8 mouse cellular contexts compared by ENCODE assay signal in genomic region chr10:100742065-100742464, GRCm38 (mm10).
A peak's percentile ranks its signal among the peaks of the same experiment; 100 is the strongest.
DNase-seq lines count a peak whose midpoint lies in the region; ATAC-seq and TF ChIP-seq lines count a peak whose summit lies in the region.

No protein-coding gene starts in this region.

- H3K27me3 ChIP-seq in heart, adult 2 months (ENCODE audit: control insufficient read depth, insufficient read depth, low read length): no peaks in the 10 kb centered on the region
- H3K27me3 ChIP-seq in heart, embryonic 10.5 days (ENCODE audit: insufficient read depth, poor library complexity, severe bottlenecking): no peaks in the 10 kb centered on the region
- no peaks in the 10 kb centered on the region for H3K27me3 ChIP-seq in forebrain, postnatal 0 days (ENCODE audit: insufficient read depth, low read length)
- no peaks in the 10 kb centered on the region for H3K27me3 ChIP-seq in midbrain, embryonic 15.5 days (replicated peaks)

- H3K27ac ChIP-seq in heart, adult 2 months: no peak overlapping the region
- H3K27ac ChIP-seq in heart, embryonic 10.5 days: no peak overlapping the region
- no peak overlapping the region for H3K27ac ChIP-seq in forebrain, postnatal 0 days (ENCODE audit: low read depth, low read length)
- H3K27ac ChIP-seq in midbrain, embryonic 15.5 days: no peak overlapping the region

- TF ChIP-seq CTCF in heart, adult 2 months (IDR thresholded peaks at IDR 0.05): peak; percentile 90
- TF ChIP-seq CTCF in forebrain, postnatal 0 days (IDR thresholded peaks at IDR 0.05; ENCODE audit: low read depth): peak; percentile 91

- intact Hi-C loops in heart, adult 2 months (cut with DNase I): no loop called here
- intact Hi-C loops in left cerebral cortex, postnatal 4 days (cut with DNase I): loop anchor here (1.0 to 5.0 kb wide), 3 partner anchors 940 to 1676 kb away; partner anchors contain the start of gene Mgat4c

- no peak overlapping the region for H3K4me3 ChIP-seq in heart, adult 2 months
- no peak overlapping the region for H3K4me3 ChIP-seq in heart, embryonic 10.5 days
- H3K4me3 ChIP-seq in forebrain, postnatal 0 days (ENCODE audit: low read depth, low read length): no peak overlapping the region
- no peak overlapping the region for H3K4me3 ChIP-seq in midbrain, embryonic 15.5 days

- DNase-seq in heart, adult 2 months: peak; percentile 5 to 30
- no peak for DNase-seq in heart, embryonic 10.5 days (ENCODE audit: low spot score)
- peak; percentile 15 for DNase-seq in c-Kit-positive CD71-positive TER-119-negative erythroid progenitor cells, embryonic 14.5 days (ENCODE audit: low read depth)
- DNase-seq in forebrain, postnatal 0 days: peak; percentile 90
- DNase-seq in induced T-regulatory cell, adult 2 months (ENCODE audit: low read depth): peak; percentile 39
- peak; percentile 75 for DNase-seq in left cerebral cortex, postnatal 4 days
- peak; percentile 21 to 40 for DNase-seq in spleen, postnatal 36 days (ENCODE audit: low spot score in 2 of 2)

- no peaks in the 10 kb centered on the region for H3K36me3 ChIP-seq in heart, adult 2 months (ENCODE audit: control insufficient read depth, insufficient read depth, low read length)
- H3K36me3 ChIP-seq in heart, embryonic 10.5 days: no peaks in the 10 kb centered on the region
- no peaks in the 10 kb centered on the region for H3K36me3 ChIP-seq in forebrain, postnatal 0 days (ENCODE audit: insufficient read depth)
- no peaks in the 10 kb centered on the region for H3K36me3 ChIP-seq in midbrain, embryonic 15.5 days (replicated peaks)

- TF ChIP-seq EP300 in heart, adult 2 months (IDR thresholded peaks at IDR 0.05; ENCODE audit: insufficient read depth, low read depth, low read length): no peak

- H3K79me2 ChIP-seq in heart, adult 2 months (replicated peaks; ENCODE audit: control insufficient read depth, insufficient read depth, low read length): no peaks in the 10 kb centered on the region

- H3K9me3 ChIP-seq in heart, embryonic 10.5 days: no peaks in the 10 kb centered on the region
- no peaks in the 10 kb centered on the region for H3K9me3 ChIP-seq in forebrain, postnatal 0 days (ENCODE audit: low read length)
- H3K9me3 ChIP-seq in midbrain, embryonic 15.5 days: no peaks in the 10 kb centered on the region

- H3K4me1 ChIP-seq in heart, adult 2 months (ENCODE audit: control insufficient read depth, insufficient read depth, low read length): no peaks in the 10 kb centered on the region
- H3K4me1 ChIP-seq in heart, embryonic 10.5 days: no peaks in the 10 kb centered on the region
- no peaks in the 10 kb centered on the region for H3K4me1 ChIP-seq in forebrain, postnatal 0 days (ENCODE audit: insufficient read depth)
- no peaks in the 10 kb centered on the region for H3K4me1 ChIP-seq in midbrain, embryonic 15.5 days

- ATAC-seq in forebrain, postnatal 0 days: peak; percentile 78
- ATAC-seq in midbrain, embryonic 15.5 days (replicated peaks): peak; percentile 69; the same call in 1 of the 2 replicates

- no peak overlapping the region for H3K9ac ChIP-seq in heart, adult 2 months (ENCODE audit: low read depth, low read length)
- no peak overlapping the region for H3K9ac ChIP-seq in forebrain, postnatal 0 days
- H3K9ac ChIP-seq in midbrain, embryonic 15.5 days: no peak overlapping the region

- WGBS in heart, adult 2 months: 7% methylated on average over 7 of the region's 7 CpGs
- WGBS in heart, embryonic 10.5 days: 21% methylated on average over 7 of the region's 7 CpGs
- 5% methylated on average over 7 of the region's 7 CpGs for WGBS in forebrain, postnatal 0 days
- WGBS in midbrain, embryonic 15.5 days: 7% methylated on average over 7 of the region's 7 CpGs

- no peak overlapping the region for H3K4me2 ChIP-seq in forebrain, postnatal 0 days (ENCODE audit: low read depth)
- H3K4me2 ChIP-seq in midbrain, embryonic 15.5 days: no peak overlapping the region

- no peak for TF ChIP-seq POLR2A in heart, adult 2 months (IDR thresholded peaks at IDR 0.05; ENCODE audit: insufficient read depth, low read depth, low read length)
